Comparison of ENCODE assay signal across 8 mouse cellular contexts in genomic region chrX:155098024-155098423, GRCm38 (mm10). TPM values are rescaled to one million over a fixed set of nuclear protein-coding genes. Genes with fewer than 3 reads are reported as not detected.
DNase-seq lines count a peak whose midpoint lies in the region.

No protein-coding gene starts in this region.

- DNase-seq in cerebellum, adult 8-10 months, result peak; percentile 8
- DNase-seq in cerebellum, adult 9-11 months, result no peak
- peak; percentile 19 for DNase-seq in layer of hippocampus, adult 11-12 months (ENCODE audit: low spot score)
- DNase-seq in layer of hippocampus, postnatal 36 days, result no peak
- DNase-seq in MN1 (ENCODE audit: low spot score), result peak; percentile 9
- peak; percentile 2 for DNase-seq in layer of hippocampus, adult 9-11 months
- no peak for DNase-seq in natural killer cell, adult 2 months (ENCODE audit: low spot score in 2 of 2)
- no peak for DNase-seq in T-cell, adult 2 months (ENCODE audit: low spot score)

RNA-seq across cellular contexts. Expression of gene Magea2, which starts 4.6 kb away (rescaled TPM):
- total RNA-seq in layer of hippocampus, postnatal 36 days (2021), result not detected

RNA-seq across cellular contexts. Expression of gene Magea1, which starts 8.4 kb away (rescaled TPM):
- not detected for total RNA-seq in layer of hippocampus, postnatal 36 days (2021)

RNA-seq across cellular contexts. Expression of gene Cldn34b2, which starts 30.2 kb away (rescaled TPM):
- total RNA-seq in layer of hippocampus, postnatal 36 days (2021), result not detected

RNA-seq across cellular contexts. Expression of gene Magea5, which starts 35.1 kb away (rescaled TPM):
- total RNA-seq in layer of hippocampus, postnatal 36 days (2021), result not detected

Comparison
In these comparisons a context has a peak if more than half of its experiments do, and no peak if none do; other contexts are left out.
1. DNase-seq: peak in cerebellum, adult 8-10 months (single experiment), layer of hippocampus, adult 11-12 months (single experiment), MN1 (single experiment) and layer of hippocampus, adult 9-11 months (single experiment); none in cerebellum, adult 9-11 months (single experiment), layer of hippocampus, postnatal 36 days (0 of 2), natural killer cell, adult 2 months (0 of 2) and T-cell, adult 2 months (single experiment).